Mouse (Mus musculus): ENCODE results near the gene Slc25a11. TPM values are rescaled to one million over a fixed set of nuclear protein-coding genes. Genes with fewer than 3 reads are reported as not detected.

The Slc25a11 gene
- total RNA-seq, 2 experiments from 2014 or later: 16.6 to 17.1 TPM

GRCm38 (mm10) chr11:70629557-70629956 is 17.7 kb downstream of the Slc25a11 start:
- peak; percentile 65 for ATAC-seq (replicated peaks; ENCODE audit: low FRiP score, poor library complexity, severe bottlenecking)

- ATAC-seq (replicated peaks; ENCODE audit: low FRiP score, poor library complexity, severe bottlenecking): no peak
These were observed 18.8 kb downstream of the Slc25a11 start for GRCm38 (mm10) chr11:70628431-70628830.

GRCm38 (mm10) chr11:70626877-70627276 is 20.4 kb downstream of the Slc25a11 start:
- no peak for ATAC-seq (replicated peaks; ENCODE audit: low FRiP score, poor library complexity, severe bottlenecking)

- peak; percentile 75 for ATAC-seq (replicated peaks; ENCODE audit: low FRiP score, poor library complexity, severe bottlenecking)
These were observed 21.8 kb downstream of the Slc25a11 start for GRCm38 (mm10) chr11:70625473-70625872.

GRCm38 (mm10) chr11:70623053-70623742 is 24.1 kb downstream of the Slc25a11 start:
- ATAC-seq (replicated peaks; ENCODE audit: low FRiP score, poor library complexity, severe bottlenecking): 0 out of 2 replicates have a peak, but pooled peaks have one; percentile 38

GRCm38 (mm10) chr11:70621972-70622814 is 25.1 kb downstream of the Slc25a11 start:
- ATAC-seq (replicated peaks; ENCODE audit: low FRiP score, poor library complexity, severe bottlenecking): no peak

GRCm38 (mm10) chr11:70619101-70619500 is 28.2 kb downstream of the Slc25a11 start, which contains the start of gene Chrne:
Gene Chrne (minus strand): TSS chr11:70619216.
- no peak for ATAC-seq (replicated peaks; ENCODE audit: low FRiP score, poor library complexity, severe bottlenecking)

- no peak for ATAC-seq (replicated peaks; ENCODE audit: low FRiP score, poor library complexity, severe bottlenecking)
These were observed 31.7 kb downstream of the Slc25a11 start, which contains the start of gene 4930544D05Rik for GRCm38 (mm10) chr11:70615516-70616093. Gene 4930544D05Rik (plus strand): TSS chr11:70615848.

GRCm38 (mm10) chr11:70615074-70615473 is 32.2 kb downstream of the Slc25a11 start:
- peak; percentile 88 for ATAC-seq (replicated peaks; ENCODE audit: low FRiP score, poor library complexity, severe bottlenecking)

GRCm38 (mm10) chr11:70612505-70612904 is 34.8 kb downstream of the Slc25a11 start:
- ATAC-seq (replicated peaks; ENCODE audit: low FRiP score, poor library complexity, severe bottlenecking): no peak

- ATAC-seq (replicated peaks; ENCODE audit: low FRiP score, poor library complexity, severe bottlenecking): no peak
These were observed 36.5 kb downstream of the Slc25a11 start for GRCm38 (mm10) chr11:70610752-70611151.

- ATAC-seq (replicated peaks; ENCODE audit: low FRiP score, poor library complexity, severe bottlenecking): no peak
These were observed 38.8 kb downstream of the Slc25a11 start for GRCm38 (mm10) chr11:70608381-70609066.

- no peak for ATAC-seq (replicated peaks; ENCODE audit: low FRiP score, poor library complexity, severe bottlenecking)
These were observed 39.7 kb downstream of the Slc25a11 start for GRCm38 (mm10) chr11:70607611-70608010.

- ATAC-seq (replicated peaks; ENCODE audit: low FRiP score, poor library complexity, severe bottlenecking): no peak
These were observed 40.6 kb downstream of the Slc25a11 start for GRCm38 (mm10) chr11:70606717-70607116.

- ATAC-seq (replicated peaks; ENCODE audit: low FRiP score, poor library complexity, severe bottlenecking): peak; percentile 66
These were observed 42.2 kb downstream of the Slc25a11 start for GRCm38 (mm10) chr11:70605024-70605566.

GRCm38 (mm10) chr11:70598451-70598953 is 48.8 kb downstream of the Slc25a11 start:
- no peak for ATAC-seq (replicated peaks; ENCODE audit: low FRiP score, poor library complexity, severe bottlenecking)

GRCm38 (mm10) chr11:70597301-70597700 is 50.0 kb downstream of the Slc25a11 start:
- ATAC-seq (replicated peaks; ENCODE audit: low FRiP score, poor library complexity, severe bottlenecking): peak; percentile 40; the same call in 1 of the 2 replicates

- ATAC-seq (replicated peaks; ENCODE audit: low FRiP score, poor library complexity, severe bottlenecking): no peak
These were observed 51.2 kb downstream of the Slc25a11 start for GRCm38 (mm10) chr11:70596094-70596493.

GRCm38 (mm10) chr11:70595638-70596037 is 51.6 kb downstream of the Slc25a11 start:
- ATAC-seq (replicated peaks; ENCODE audit: low FRiP score, poor library complexity, severe bottlenecking): no peak
